Mouse (Mus musculus) forebrain, embryonic 11.5 days (tissue): ENCODE data around the gene Mymx. TPM values are rescaled to one million over a fixed set of nuclear protein-coding genes. Genes with fewer than 3 reads are reported as not detected.

ENCODE experiments used
- ATAC-seq: fragments of 200-750 bp; cut with Nextera tagmentation; replicated peaks from 2 replicates; pipeline ENCODE4 v1.8.0; 2017; ENCODE audit warnings: moderate TSS enrichment; ENCODE audit not compliant: low FRiP score
- DNase-seq: peaks from one replicate; pipeline ENCODE4 v3.0.0-alpha.2; 2017; ENCODE audit warnings: low spot score
- H3K27ac ChIP-seq: fragments of 300-500 bp; sonication (generic); 2 replicates; pipeline ENCODE4 v1.5.1; 2014; ENCODE audit warnings: low read depth, low read length
- H3K27me3 ChIP-seq: fragments of 300-500 bp; sonication (generic); 2 replicates; pipeline ENCODE4 v1.6.1; 2014; ENCODE audit warnings: mild to moderate bottlenecking, low read length, mixed read lengths; ENCODE audit not compliant: control insufficient read depth, insufficient read depth
- H3K36me3 ChIP-seq: fragments of 300-500 bp; sonication (generic); 2 replicates; pipeline ENCODE4 v1.6.1; 2014; ENCODE audit warnings: mild to moderate bottlenecking, low read length, moderate library complexity, mixed read lengths; ENCODE audit not compliant: control insufficient read depth, insufficient read depth
- H3K4me1 ChIP-seq: fragments of 300-500 bp; sonication (generic); replicated peaks from 2 replicates; pipeline ENCODE4 v1.6.1; 2014; ENCODE audit warnings: low read length, mixed read lengths; ENCODE audit not compliant: control insufficient read depth, insufficient read depth
- H3K4me2 ChIP-seq: fragments of 300-500 bp; sonication (generic); 2 replicates; pipeline ENCODE4 v1.6.1; 2014; ENCODE audit warnings: low read depth, mild to moderate bottlenecking, low read length, moderate library complexity, mixed read lengths; ENCODE audit not compliant: severe bottlenecking
- H3K4me3 ChIP-seq: fragments of 300-500 bp; sonication (generic); 2 replicates; pipeline ENCODE4 v1.5.1; 2014; ENCODE audit warnings: low read depth, low read length
- H3K9ac ChIP-seq: fragments of 300-500 bp; sonication (generic); 2 replicates; pipeline ENCODE4 v1.6.1; 2014; ENCODE audit warnings: low read length
- H3K9me3 ChIP-seq: fragments of 300-500 bp; sonication (generic); 2 replicates; pipeline ENCODE4 v1.6.1; 2016; ENCODE audit warnings: low read length, mixed read lengths; ENCODE audit not compliant: control insufficient read depth
- WGBS: fragments of 180-500 bp; shearing (Covaris S2); extraction: QIAGEN DNeasy Blood & Tissue Kit; methylation state at CpG from one replicate; pipeline ENCODE4 v1.1.7; 2014; 5-methylcytosine and 5-hydroxymethylcytosine counted together
- polyA plus RNA-seq: library from polyadenylated mRNA; unstranded; fragments of >200 nt; fragmentation: Nextera tagmentation; extraction: Ambion mirVana; gene quantifications from 2 replicates; pipeline ENCODE4 v1.2.1, GENCODE M21; 2014

The Mymx gene
- polyA plus RNA-seq, 1 experiment from 2014 or later = not detected

DNA sequence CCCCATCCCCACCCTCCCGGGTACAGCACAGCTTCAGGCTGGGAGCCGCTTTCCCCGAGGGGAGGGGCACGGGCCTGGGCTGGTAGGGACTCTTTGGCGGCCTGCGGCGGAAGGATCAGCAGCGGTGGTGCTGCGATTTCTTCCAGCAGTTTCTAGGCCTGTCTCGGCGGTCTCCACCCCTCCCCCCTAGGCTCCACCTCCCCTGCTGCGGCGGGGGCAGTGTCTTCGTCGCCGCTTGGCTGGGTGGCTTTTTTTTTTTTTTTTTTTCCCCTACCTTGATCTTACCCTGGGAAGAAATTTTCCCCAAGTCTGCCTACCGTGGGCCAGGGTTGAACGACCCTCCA, 28.1 kb downstream of the Mymx start:
- 0% methylated on average over 15 of the region's 18 CpGs for WGBS
- Histone ChIP-seq H3K36me3 (peaks cover 25% of the 10 kb centered on the region), H3K4me3 (peak overlapping the region; percentile 100), H3K4me1 (peaks cover 4% of the 10 kb centered on the region; the same call in 1 of the 2 replicates), H3K4me2 (peak overlapping the region; percentile 67), H3K9me3 (no peaks in the 10 kb centered on the region), H3K27ac (peak overlapping the region; percentile 95), H3K27me3 (no peaks in the 10 kb centered on the region), H3K9ac (peak overlapping the region; percentile 99)
- DNase-seq (peak; percentile 97), ATAC-seq (peak; percentile 63)

GRCm38 (mm10) chr17:45573087-45573779, 28.7 kb downstream of the Mymx start, which contains the start of gene Hsp90ab1:
Gene Hsp90ab1 (minus strand): TSS chr17:45573271.
- under 1% methylated on average over 41 of the region's 41 CpGs for WGBS
- no peaks in the 10 kb centered on the region for H3K27me3 ChIP-seq
- peaks cover 4% of the 10 kb centered on the region; the same call in 1 of the 2 replicates for H3K4me1 ChIP-seq

DNA sequence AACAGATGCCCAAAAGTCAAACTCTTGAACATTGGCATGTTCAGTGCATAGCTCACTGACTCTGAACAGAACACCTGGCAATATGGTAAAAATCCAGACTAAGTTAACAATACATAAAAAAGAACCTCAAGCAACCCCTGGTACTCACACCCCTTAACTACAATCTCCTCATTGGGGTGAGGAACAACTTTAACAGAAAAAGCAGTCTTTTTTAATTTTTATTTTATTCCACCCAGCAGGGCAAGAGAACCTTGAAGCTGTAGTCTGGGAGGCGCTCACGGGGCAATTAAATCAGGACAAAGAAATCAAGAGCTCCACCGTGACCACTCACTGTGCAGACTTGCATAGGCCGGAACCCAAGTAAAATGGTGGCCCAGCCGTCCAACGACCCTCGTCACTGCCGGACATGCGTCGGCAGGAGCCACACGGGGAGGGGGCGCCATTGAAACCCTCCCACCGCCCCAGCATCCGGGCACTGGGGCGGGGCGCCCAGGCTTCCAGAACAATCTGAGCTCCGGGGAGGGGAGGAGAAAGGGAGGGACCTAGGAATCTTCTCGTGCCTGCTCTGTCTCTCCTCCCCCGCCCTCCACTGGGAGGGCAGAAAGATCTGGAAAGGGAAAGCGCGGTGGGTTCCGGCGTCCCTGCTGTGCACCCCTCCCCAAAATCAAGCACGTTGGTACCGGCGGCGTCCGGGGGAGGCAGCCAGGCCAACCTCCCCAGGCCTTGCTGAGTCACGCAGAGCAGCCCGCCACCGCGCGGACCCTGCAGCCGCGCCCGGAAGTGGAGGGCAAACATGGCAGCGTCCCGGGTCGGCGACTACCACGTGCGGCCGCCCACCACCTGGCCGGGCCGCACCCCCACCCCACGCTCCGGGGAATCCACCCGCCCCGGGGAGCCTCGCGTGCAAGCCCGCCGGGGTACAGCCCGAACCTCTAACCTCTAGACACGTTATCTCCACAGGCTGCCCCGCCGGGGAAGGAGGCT, 29.5 kb downstream of the Mymx start:
- H3K4me3 ChIP-seq = peak overlapping the region; percentile 100
- peaks cover 37% of the 10 kb centered on the region for H3K36me3 ChIP-seq
- H3K9ac ChIP-seq = peak overlapping the region; percentile 99
- under 1% methylated on average over 57 of the region's 57 CpGs for WGBS
- H3K27me3 ChIP-seq = no peaks in the 10 kb centered on the region
- DNase-seq = peak; percentile 92
- peak; percentile 67 for ATAC-seq
- no peaks in the 10 kb centered on the region for H3K9me3 ChIP-seq
- peak overlapping the region; percentile 67 for H3K4me2 ChIP-seq
- H3K4me1 ChIP-seq = peaks cover 4% of the 10 kb centered on the region; the same call in 1 of the 2 replicates
- peak overlapping the region; percentile 95 for H3K27ac ChIP-seq

More at GRCm38 (mm10) chr17:45573087-45573779, 28.7 kb downstream of the Mymx start, which contains the start of gene Hsp90ab1:
- ATAC-seq = peak; percentile 87
- Histone ChIP-seq H3K4me2 (peak within 1 kb of the TSS; percentile 67), H3K4me3 (peak within 1 kb of the TSS; percentile 100), H3K9me3 (no peaks in the 10 kb centered on the region), H3K27ac (peak within 1 kb of the TSS; percentile 95), H3K36me3 (peaks cover 30% of the 10 kb centered on the region), H3K9ac (peak within 1 kb of the TSS; percentile 99)
- peak; percentile 100 for DNase-seq

DNA sequence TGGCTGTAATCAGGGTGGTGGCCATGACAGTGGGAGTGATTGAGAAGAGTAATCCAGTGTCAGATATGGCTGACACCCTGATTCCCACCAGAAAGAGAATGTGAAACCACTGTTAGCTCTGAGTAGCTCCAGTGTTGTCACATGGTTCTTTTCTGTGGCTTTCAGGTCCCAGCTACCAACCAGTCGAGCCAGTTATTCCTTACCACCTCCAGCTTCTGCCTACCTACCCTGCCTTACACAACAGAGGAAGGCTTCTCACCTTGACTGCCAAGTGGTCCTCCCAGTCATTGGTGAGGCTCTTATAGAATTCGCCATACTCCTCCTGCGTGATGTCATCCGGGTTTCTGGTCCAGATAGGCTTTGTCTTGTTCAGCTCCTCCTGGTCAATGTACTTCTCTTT, 31.9 kb downstream of the Mymx start:
- no peak overlapping the region for H3K27ac ChIP-seq
- H3K27me3 ChIP-seq = no peaks in the 10 kb centered on the region
- ATAC-seq = no peak
- no peak for DNase-seq
- no peaks in the 10 kb centered on the region for H3K9me3 ChIP-seq
- no peak overlapping the region for H3K4me3 ChIP-seq
- peaks cover 5% of the 10 kb centered on the region; the same call in 1 of the 2 replicates for H3K4me1 ChIP-seq
- H3K9ac ChIP-seq = no peak overlapping the region
- 91% methylated on average over 4 of the region's 4 CpGs for WGBS
- H3K36me3 ChIP-seq = peaks cover 44% of the 10 kb centered on the region
- no peak overlapping the region for H3K4me2 ChIP-seq

DNA sequence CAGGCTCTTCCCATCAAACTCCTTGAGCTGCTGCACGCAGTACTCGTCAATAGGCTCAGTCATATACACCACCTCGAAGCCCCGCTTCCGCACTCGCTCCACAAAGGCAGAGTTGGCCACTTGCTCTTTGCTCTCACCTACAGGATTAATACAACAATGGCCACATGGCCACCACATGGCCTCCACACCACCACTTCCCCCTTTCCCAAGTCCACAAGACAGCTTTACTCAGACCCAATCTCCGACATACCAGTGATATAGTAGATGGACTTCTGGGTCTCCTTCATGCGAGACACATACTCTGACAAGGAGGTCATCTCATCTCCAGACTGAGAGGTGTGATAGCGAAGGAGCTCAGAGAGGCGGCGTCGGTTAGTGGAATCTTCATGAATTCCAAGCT, 32.9 kb downstream of the Mymx start:
- no peak for DNase-seq

GRCm38 (mm10) chr17:45567162-45567601, 34.7 kb downstream of the Mymx start:
- Histone ChIP-seq H3K27me3 (no peaks in the 10 kb centered on the region), H3K36me3 (peaks cover 44% of the 10 kb centered on the region), H3K4me3 (no peak overlapping the region), H3K4me1 (peaks cover 10% of the 10 kb centered on the region; the same call in 1 of the 2 replicates), H3K9me3 (no peaks in the 10 kb centered on the region), H3K9ac (no peak overlapping the region), H3K4me2 (no peak overlapping the region), H3K27ac (no peak overlapping the region)
- DNase-seq (no peak), ATAC-seq (no peak)
- 41% methylated on average over 4 of the region's 4 CpGs for WGBS

More for the DNA sequence above, 32.9 kb downstream of the Mymx start:
- no peak overlapping the region for H3K9ac ChIP-seq
- H3K4me3 ChIP-seq = no peak overlapping the region
- no peak overlapping the region for H3K4me2 ChIP-seq
- no peak for ATAC-seq
- H3K36me3 ChIP-seq = peaks cover 44% of the 10 kb centered on the region
- peaks cover 10% of the 10 kb centered on the region; the same call in 1 of the 2 replicates for H3K4me1 ChIP-seq
- no peak overlapping the region for H3K27ac ChIP-seq
- no peaks in the 10 kb centered on the region for H3K9me3 ChIP-seq
- H3K27me3 ChIP-seq = no peaks in the 10 kb centered on the region
- 88% methylated on average over 12 of the region's 12 CpGs for WGBS

- Histone ChIP-seq H3K4me3 (no peak overlapping the region), H3K4me1 (peaks cover 10% of the 10 kb centered on the region; the same call in 1 of the 2 replicates), H3K4me2 (no peak overlapping the region), H3K27ac (no peak overlapping the region), H3K36me3 (peaks cover 44% of the 10 kb centered on the region), H3K27me3 (no peaks in the 10 kb centered on the region), H3K9ac (no peak overlapping the region), H3K9me3 (no peaks in the 10 kb centered on the region)
- DNase-seq (no peak), ATAC-seq (no peak)
- 74% methylated on average over 18 of the region's 18 CpGs for WGBS
These were observed 35.3 kb downstream of the Mymx start for GRCm38 (mm10) chr17:45566360-45567161.

GRCm38 (mm10) chr17:45566031-45566359, 35.9 kb downstream of the Mymx start:
- Histone ChIP-seq H3K4me3 (no peak overlapping the region), H3K9ac (no peak overlapping the region), H3K27me3 (no peaks in the 10 kb centered on the region), H3K4me1 (peaks cover 10% of the 10 kb centered on the region; the same call in 1 of the 2 replicates), H3K36me3 (peaks cover 39% of the 10 kb centered on the region), H3K27ac (no peak overlapping the region), H3K9me3 (no peaks in the 10 kb centered on the region), H3K4me2 (no peak overlapping the region)
- DNase-seq (no peak), ATAC-seq (no peak)
- WGBS = 96% methylated on average over 1 of the region's 1 CpGs
